Mouse (Mus musculus) MEL (cell line): ENCODE data around the gene Cep112. TPM values are rescaled to one million over a fixed set of nuclear protein-coding genes. Genes with fewer than 3 reads are reported as not detected.

Experiments
- DNase-seq: peaks from one replicate; pipeline ENCODE4 v3.0.0; 2011; ENCODE audit warnings: low read depth, low spot score
- H3K27ac ChIP-seq: 2 replicates; pipeline ENCODE4 v1.5.1; 2012; ENCODE audit warnings: low read depth, mild to moderate bottlenecking, control low read depth, low read length, moderate library complexity; ENCODE audit not compliant: control insufficient read depth
- H3K27me3 ChIP-seq, 2 experiments: fragments of 150-350 bp in 1 of 2; sonication (generic) in 1 of 2; 2 replicates each; pipeline ENCODE4 v1.6.1; 2012; ENCODE audit warnings: low read length in 2 of 2, mild to moderate bottlenecking in 2 of 2, improper control_type of control experiment in 1 of 2, moderate library complexity in 1 of 2; ENCODE audit not compliant: insufficient read depth in 2 of 2, control insufficient read depth in 1 of 2
- H3K36me3 ChIP-seq, 2 experiments: 2 replicates each; pipeline ENCODE4 v1.6.1; 2012 to 2014; ENCODE audit warnings: low read length in 2 of 2, improper control_type of control experiment in 1 of 2, inconsistent platforms in 1 of 2, mild to moderate bottlenecking in 1 of 2; ENCODE audit not compliant: insufficient read depth in 2 of 2, control insufficient read depth in 1 of 2
- H3K4me1 ChIP-seq, 2 experiments: fragments of 150-350 bp in 1 of 2; sonication (generic) in 1 of 2; 2 replicates each; pipeline ENCODE4 v1.6.1; 2012; ENCODE audit warnings: low read length in 2 of 2, improper control_type of control experiment in 1 of 2, mild to moderate bottlenecking in 1 of 2; ENCODE audit not compliant: insufficient read depth in 2 of 2, control insufficient read depth in 1 of 2
- H3K4me3 ChIP-seq, 2 experiments: fragments of 150-350 bp in 1 of 2; sonication (generic) in 1 of 2; 2 replicates each; pipeline ENCODE4 v1.5.1; 2012; ENCODE audit warnings: low read depth in 2 of 2, low read length in 2 of 2, mild to moderate bottlenecking in 2 of 2, moderate library complexity in 2 of 2, control low read depth in 1 of 2, improper control_type of control experiment in 1 of 2; ENCODE audit not compliant: control insufficient read depth in 1 of 2, insufficient read depth in 1 of 2
- H3K79me2 ChIP-seq: 2 replicates; pipeline ENCODE4 v1.6.1; 2012; ENCODE audit warnings: mild to moderate bottlenecking, low read length, moderate library complexity; ENCODE audit not compliant: control insufficient read depth, poor library complexity, insufficient read depth
- H3K9ac ChIP-seq: 2 replicates; pipeline ENCODE4 v1.6.1; 2012; ENCODE audit warnings: low read depth, mild to moderate bottlenecking, control low read depth, low read length, moderate library complexity; ENCODE audit not compliant: control insufficient read depth, poor library complexity, severe bottlenecking
- H3K9me3 ChIP-seq: fragments of 150-350 bp; sonication (generic); replicated peaks from 2 replicates; pipeline ENCODE4 v1.6.1; 2012; ENCODE audit warnings: mild to moderate bottlenecking, low read length, improper control_type of control experiment, moderate library complexity; ENCODE audit not compliant: insufficient read depth
- CHD1 ChIP-seq: IDR thresholded peaks from 2 replicates; pipeline ENCODE4 v1.6.1; 2012; ENCODE audit warnings: low read depth, mild to moderate bottlenecking, inconsistent platforms, low read length, improper control_type of control experiment
- CHD2 ChIP-seq: IDR thresholded peaks from 2 replicates; pipeline ENCODE4 v1.6.1; 2011; ENCODE audit warnings: low read length, improper control_type of control experiment
- E2F4 ChIP-seq: IDR thresholded peaks from 2 replicates; pipeline ENCODE4 v1.6.1; 2011; ENCODE audit warnings: low read depth, low read length, improper control_type of control experiment, borderline replicate concordance
- ELF1 ChIP-seq: IDR thresholded peaks from 2 replicates; pipeline ENCODE4 v1.6.1; 2014; ENCODE audit warnings: low read depth, mild to moderate bottlenecking, inconsistent platforms, low read length, improper control_type of control experiment, moderate library complexity
- HCFC1 ChIP-seq: IDR thresholded peaks from 2 replicates; pipeline ENCODE4 v1.6.1; 2012; ENCODE audit warnings: low read depth, mild to moderate bottlenecking, inconsistent platforms, low read length, improper control_type of control experiment, moderate library complexity
- JUND ChIP-seq: IDR thresholded peaks from 2 replicates; pipeline ENCODE4 v1.6.1; 2011; ENCODE audit warnings: low read depth, mild to moderate bottlenecking, improper control_type of control experiment, low read length
- KAT2A ChIP-seq: conservative IDR thresholded peaks from 2 replicates; pipeline ENCODE4 v1.6.1; 2012; ENCODE audit warnings: low read depth, low read length, improper control_type of control experiment, inconsistent platforms
- MAFK ChIP-seq: IDR thresholded peaks from 2 replicates; pipeline ENCODE4 v1.6.1; 2011; ENCODE audit warnings: low read depth, mild to moderate bottlenecking, low read length, improper control_type of control experiment, borderline replicate concordance
- MAX ChIP-seq: IDR thresholded peaks from 2 replicates; pipeline ENCODE4 v1.6.1; 2011; ENCODE audit warnings: low read length, improper control_type of control experiment
- MEF2A ChIP-seq: IDR thresholded peaks from 2 replicates; pipeline ENCODE4 v1.6.1; 2014; ENCODE audit warnings: low read depth, mild to moderate bottlenecking, inconsistent platforms, low read length, improper control_type of control experiment; ENCODE audit not compliant: poor library complexity, insufficient replicate concordance, severe bottlenecking; ENCODE audit errors: extremely low read depth
- MYB ChIP-seq: IDR thresholded peaks from 2 replicates; pipeline ENCODE4 v1.6.1; 2011; ENCODE audit warnings: mild to moderate bottlenecking, low read depth, low read length, improper control_type of control experiment
- MYC ChIP-seq: IDR thresholded peaks from 2 replicates; pipeline ENCODE4 v1.6.1; 2011; ENCODE audit warnings: low read depth, mild to moderate bottlenecking, low read length, improper control_type of control experiment, moderate library complexity
- NELFE ChIP-seq: IDR thresholded peaks from 2 replicates; pipeline ENCODE4 v1.6.1; 2011; ENCODE audit warnings: low read depth, low read length, improper control_type of control experiment
- RAD21 ChIP-seq: IDR thresholded peaks from 2 replicates; pipeline ENCODE4 v1.6.1; 2011; ENCODE audit warnings: mild to moderate bottlenecking, low read depth, low read length, improper control_type of control experiment
- SIN3A ChIP-seq: IDR thresholded peaks from 2 replicates; pipeline ENCODE4 v1.6.1; 2012; ENCODE audit warnings: low read length, improper control_type of control experiment, inconsistent platforms
- TAL1 ChIP-seq: IDR thresholded peaks from 2 replicates; pipeline ENCODE4 v1.6.1; 2012; ENCODE audit warnings: mild to moderate bottlenecking, inconsistent platforms, low read length, moderate library complexity, mixed read lengths
- TCF12 ChIP-seq: IDR thresholded peaks from 2 replicates; pipeline ENCODE4 v1.6.1; 2014; ENCODE audit warnings: low read depth, mild to moderate bottlenecking, inconsistent platforms, low read length, improper control_type of control experiment, moderate library complexity
- UBTF ChIP-seq: IDR thresholded peaks from 2 replicates; pipeline ENCODE4 v1.6.1; 2012; ENCODE audit warnings: low read depth, mild to moderate bottlenecking, inconsistent platforms, low read length, improper control_type of control experiment, moderate library complexity, borderline replicate concordance; ENCODE audit not compliant: insufficient read depth
- USF1 ChIP-seq: IDR thresholded peaks from 2 replicates; pipeline ENCODE4 v1.6.1; 2014; ENCODE audit warnings: low read depth, mild to moderate bottlenecking, inconsistent platforms, low read length, improper control_type of control experiment, moderate library complexity
- ZC3H11A ChIP-seq: IDR thresholded peaks from 2 replicates; pipeline ENCODE4 v1.6.1; 2012; ENCODE audit warnings: low read depth, mild to moderate bottlenecking, inconsistent platforms, low read length, improper control_type of control experiment
- ZKSCAN1 ChIP-seq: IDR thresholded peaks from 2 replicates; pipeline ENCODE4 v1.6.1; 2012; ENCODE audit warnings: low read depth, mild to moderate bottlenecking, inconsistent platforms, low read length, improper control_type of control experiment, moderate library complexity
- ZMIZ1 ChIP-seq: IDR thresholded peaks from 2 replicates; pipeline ENCODE4 v1.6.1; 2012; ENCODE audit warnings: low read depth, mild to moderate bottlenecking, inconsistent platforms, low read length, improper control_type of control experiment, moderate library complexity
- ZNF384 ChIP-seq: IDR thresholded peaks from 2 replicates; pipeline ENCODE4 v1.6.1; 2012; ENCODE audit warnings: low read depth, mild to moderate bottlenecking, inconsistent platforms, low read length, improper control_type of control experiment
- polyA plus RNA-seq, 2 experiments: library from polyadenylated mRNA; stranded (reverse) in 1 of 2; unstranded in 1 of 2; fragments of >175 nt in 1 of 2; fragments of >200 nt in 1 of 2; gene quantifications; 2 replicates each; pipeline versions ENCODE4 v1.2.1 to v1.2.4; 2012; ENCODE audit warnings: low replicate concordance in 2 of 2, low read depth in 1 of 2; ENCODE audit not compliant: insufficient read length in 2 of 2, insufficient read depth in 1 of 2, missing spikeins in 1 of 2
- total RNA-seq: library from RNA; depleted of rRNA; stranded (reverse); fragments of 300-350 nt; gene quantifications from 2 replicates; pipeline ENCODE4 v1.2.3, GENCODE M21; 2012

Cep112 gene
- total and polyA plus RNA-seq, 3 experiments: 1.3 TPM; not detected in 2

DNA sequence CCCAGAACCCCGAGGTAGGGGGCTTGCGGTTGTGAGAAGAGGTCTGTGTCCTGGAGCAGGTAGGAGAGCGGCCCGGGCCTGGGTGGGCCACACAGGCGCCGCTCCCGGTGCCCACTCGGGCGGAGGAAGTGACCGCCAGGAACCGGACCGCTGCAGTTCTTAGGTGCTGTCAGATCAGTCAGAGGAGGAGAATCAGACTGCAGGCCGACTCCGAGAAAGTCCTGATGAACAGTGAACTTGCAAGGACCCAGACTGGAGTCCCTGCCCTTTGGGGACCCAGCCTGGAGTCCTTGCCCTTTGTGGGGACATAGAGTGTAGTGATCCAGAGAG is 565 bp downstream of the Cep112 start:
- H3K4me3 ChIP-seq: peak overlapping the region in 1 of 2 experiments; percentile 52; a peak in 2 of 4 replicates
- peaks cover 0 to 3% of the 10 kb centered on the region in 2 experiments; a peak in 1 of 4 replicates for H3K36me3 ChIP-seq
- H3K27ac ChIP-seq: no peak overlapping the region
- H3K9me3 ChIP-seq: no peaks in the 10 kb centered on the region
- H3K79me2 ChIP-seq: no peaks in the 10 kb centered on the region
- TF ChIP-seq NELFE: no peak
- TF ChIP-seq TCF12: no peak
- no peak for TF ChIP-seq RAD21
- no peak for TF ChIP-seq ELF1
- no peak for TF ChIP-seq UBTF
- no peak for TF ChIP-seq CHD2
- no peak for TF ChIP-seq E2F4
- TF ChIP-seq CHD1: no peak
- TF ChIP-seq ZNF384: no peak
- no peak for TF ChIP-seq HCFC1
- no peak for TF ChIP-seq MEF2A
- no peak for TF ChIP-seq ZKSCAN1
- no peak for TF ChIP-seq JUND
- TF ChIP-seq SIN3A: no peak
- no peak for TF ChIP-seq MYB
- TF ChIP-seq ZC3H11A: no peak
- no peak for TF ChIP-seq MAX
- no peak for TF ChIP-seq MYC
- TF ChIP-seq TAL1: no peak
- no peak for TF ChIP-seq USF1
- DNase-seq: peak; percentile 30
- H3K4me1 ChIP-seq: peaks cover 0 to 16% of the 10 kb centered on the region in 2 experiments; a peak in 2 of 4 replicates
- peaks cover 0 to 2% of the 10 kb centered on the region in 2 experiments; a peak in 3 of 4 replicates for H3K27me3 ChIP-seq
- peak overlapping the region; percentile 63 for H3K9ac ChIP-seq

- H3K4me3 ChIP-seq: no peak overlapping the region
- DNase-seq: no peak
- TF ChIP-seq JUND: no peak
- no peak for TF ChIP-seq ZC3H11A
- TF ChIP-seq TCF12: no peak
- no peak for TF ChIP-seq ZMIZ1
- TF ChIP-seq UBTF: no peak
- no peak for TF ChIP-seq MAFK
- TF ChIP-seq NELFE: no peak
- no peak for TF ChIP-seq MEF2A
- no peak for TF ChIP-seq KAT2A
- H3K9ac ChIP-seq: no peak overlapping the region
- peaks cover 0 to 3% of the 10 kb centered on the region in 2 experiments; a peak in 1 of 4 replicates for H3K36me3 ChIP-seq
- peaks cover 0 to 16% of the 10 kb centered on the region in 2 experiments; a peak in 2 of 4 replicates for H3K4me1 ChIP-seq
- no peaks in the 10 kb centered on the region for H3K9me3 ChIP-seq
- no peaks in the 10 kb centered on the region for H3K79me2 ChIP-seq
- H3K27me3 ChIP-seq: peaks cover 0 to 4% of the 10 kb centered on the region in 2 experiments; a peak in 3 of 4 replicates
- no peak overlapping the region for H3K27ac ChIP-seq
Measured at GRCm38 (mm10) chr11:108426086-108426485, 1.1 kb downstream of the Cep112 start.
